Comparison of ENCODE assay signal across 12 mouse cellular contexts in genomic region chr5:13667444-13667843, GRCm38 (mm10).
DNase-seq lines count a peak whose midpoint lies in the region; ATAC-seq and TF ChIP-seq lines count a peak whose summit lies in the region.
"Had no signal": no experiment of that assay in that cellular context is flagged by ENCODE, and none has a peak within 500 bp of the region (broad histone marks: within the 10 kb centered on the region; RNA-seq: fewer than 3 reads in every experiment).

No protein-coding gene starts in this region.

- H3K36me3 ChIP-seq in forebrain, embryonic 16.5 days (ENCODE audit: control insufficient read depth, insufficient read depth), result no peaks in the 10 kb centered on the region
- H3K36me3 ChIP-seq in lung, postnatal 0 days (ENCODE audit: insufficient read depth, low read length), result no peaks in the 10 kb centered on the region
- H3K36me3 ChIP-seq: embryonic facial prominence, embryonic 12.5 days had no signal

- TF ChIP-seq EP300 in lung, postnatal 0 days (IDR thresholded peaks at IDR 0.05), result no peak

- WGBS in forebrain, embryonic 16.5 days, result 56% methylated on average over 1 of the region's 1 CpGs
- WGBS in lung, postnatal 0 days, result 95% methylated on average over 1 of the region's 1 CpGs

- no peak for TF ChIP-seq CTCF in left cerebral cortex, adult 2 months (IDR thresholded peaks at IDR 0.05)
- TF ChIP-seq CTCF in lung, postnatal 0 days (IDR thresholded peaks at IDR 0.05), result no peak

- H3K27ac ChIP-seq in forebrain, embryonic 16.5 days (ENCODE audit: low read length), result no peak overlapping the region
- H3K27ac ChIP-seq in left cerebral cortex, adult 2 months, result peak overlapping the region; percentile 86
- no peak overlapping the region for H3K27ac ChIP-seq in lung, postnatal 0 days (ENCODE audit: low read length)
- H3K27ac ChIP-seq: embryonic facial prominence, embryonic 12.5 days had no signal

- no peaks in the 10 kb centered on the region for H3K4me1 ChIP-seq in forebrain, embryonic 16.5 days (replicated peaks; ENCODE audit: control insufficient read depth, insufficient read depth, low read length)
- no peaks in the 10 kb centered on the region for H3K4me1 ChIP-seq in lung, postnatal 0 days (ENCODE audit: insufficient read depth, low read depth, low read length)
- H3K4me1 ChIP-seq: embryonic facial prominence, embryonic 12.5 days had no signal

- intact Hi-C loops in left cerebral cortex, adult 2 months (cut with DNase I), result no loop called here

- H3K27me3 ChIP-seq in forebrain, embryonic 16.5 days (replicated peaks; ENCODE audit: control insufficient read depth, insufficient read depth, low read length), result no peaks in the 10 kb centered on the region
- H3K27me3 ChIP-seq in lung, postnatal 0 days (replicated peaks; ENCODE audit: insufficient read depth, low read length), result no peaks in the 10 kb centered on the region
- H3K27me3 ChIP-seq: embryonic facial prominence, embryonic 12.5 days had no signal

- no peaks in the 10 kb centered on the region for H3K9me3 ChIP-seq in forebrain, embryonic 16.5 days (ENCODE audit: control insufficient read depth, low read length)
- H3K9me3 ChIP-seq in lung, postnatal 0 days (ENCODE audit: low read length), result no peaks in the 10 kb centered on the region
- H3K9me3 ChIP-seq: embryonic facial prominence, embryonic 12.5 days had no signal

- H3K9ac ChIP-seq in forebrain, embryonic 16.5 days (replicated peaks; ENCODE audit: low read depth, low read length), result no peak overlapping the region
- H3K9ac ChIP-seq in lung, postnatal 0 days (replicated peaks; ENCODE audit: low read depth), result no peak overlapping the region
- H3K9ac ChIP-seq: embryonic facial prominence, embryonic 12.5 days; lung, embryonic 14.5 days had no signal

- peak; percentile 84 for ATAC-seq in forebrain, embryonic 16.5 days
- ATAC-seq in lung, postnatal 0 days, result no peak
- ATAC-seq: midbrain, embryonic 16.5 days had no signal

- no peak overlapping the region for H3K4me2 ChIP-seq in forebrain, embryonic 16.5 days (ENCODE audit: low read length)
- no peak overlapping the region for H3K4me2 ChIP-seq in lung, postnatal 0 days (replicated peaks; ENCODE audit: low read depth, low read length)
- H3K4me2 ChIP-seq: embryonic facial prominence, embryonic 12.5 days; lung, embryonic 14.5 days had no signal

- DNase-seq in 416B (ENCODE audit: low read depth), result peak; percentile 55
- DNase-seq in brain, adult 2 months (ENCODE audit: low read depth, low spot score), result peak; percentile 95
- peak; percentile 27 to 30 for DNase-seq in left cerebral cortex, adult 2 months (ENCODE audit: extremely low spot score in 1 of 2, low spot score in 2 of 2)
- no peak for DNase-seq in urinary bladder, postnatal 36 days (ENCODE audit: low spot score in 2 of 2)
- no peak for DNase-seq in lung, postnatal 0 days (ENCODE audit: low spot score)
- no peak for DNase-seq in spleen, adult 18-20 months
- DNase-seq: heart, postnatal 14 days; kidney, adult 2 months; lung, embryonic 14.5 days had no signal

- H3K4me3 ChIP-seq in forebrain, embryonic 16.5 days (replicated peaks; ENCODE audit: low read length), result no peak overlapping the region
- H3K4me3 ChIP-seq in left cerebral cortex, adult 2 months, result no peak overlapping the region
- H3K4me3 ChIP-seq in lung, postnatal 0 days (ENCODE audit: low read depth, low read length), result no peak overlapping the region
- H3K4me3 ChIP-seq: embryonic facial prominence, embryonic 12.5 days had no signal

Comparison
In these comparisons a context has a peak if more than half of its experiments do, and no peak if none do; other contexts are left out.
1. DNase-seq: peak in 416B (single experiment), brain, adult 2 months (single experiment) and left cerebral cortex, adult 2 months (2 of 2); none in urinary bladder, postnatal 36 days (0 of 2), lung, postnatal 0 days (single experiment) and spleen, adult 18-20 months (0 of 2).